Mouse (Mus musculus) midbrain, embryonic 15.5 days (tissue): ENCODE measurements around the gene Tmem131. TPM values are rescaled to one million over a fixed set of nuclear protein-coding genes. Genes with fewer than 3 reads are reported as not detected.
"Not testable (repeated sequence)": the region's sequence is repeated elsewhere in the genome, so short reads cannot be mapped to it uniquely, and the experiment has no call there.

Experiments
- ATAC-seq: fragments of 200-750 bp; cut with Nextera tagmentation; replicated peaks from 2 replicates; pipeline ENCODE4 v1.8.0; 2017; ENCODE audit warnings: moderate TSS enrichment
- H3K27ac ChIP-seq: fragments of 300-500 bp; sonication (generic); 2 replicates; pipeline ENCODE4 v1.5.1; 2015; ENCODE audit warnings: mild to moderate bottlenecking, inconsistent platforms
- H3K27me3 ChIP-seq: fragments of 300-500 bp; sonication (generic); replicated peaks from 2 replicates; pipeline ENCODE4 v1.6.1; 2015; ENCODE audit warnings: inconsistent platforms
- H3K36me3 ChIP-seq: fragments of 300-500 bp; sonication (generic); replicated peaks from 2 replicates; pipeline ENCODE4 v1.6.1; 2015; ENCODE audit warnings: inconsistent platforms
- H3K4me1 ChIP-seq: fragments of 300-500 bp; sonication (generic); 2 replicates; pipeline ENCODE4 v1.6.1; 2015; ENCODE audit warnings: inconsistent platforms
- H3K4me2 ChIP-seq: fragments of 300-500 bp; sonication (generic); 2 replicates; pipeline ENCODE4 v1.6.1; 2015; ENCODE audit warnings: inconsistent platforms, mild to moderate bottlenecking, moderate library complexity
- H3K4me3 ChIP-seq: fragments of 300-500 bp; sonication (generic); 2 replicates; pipeline ENCODE4 v1.5.1; 2015; ENCODE audit warnings: mild to moderate bottlenecking, inconsistent platforms
- H3K9ac ChIP-seq: fragments of 300-500 bp; sonication (generic); 2 replicates; pipeline ENCODE4 v1.6.1; 2015; ENCODE audit warnings: mild to moderate bottlenecking, inconsistent platforms
- H3K9me3 ChIP-seq: fragments of 300-500 bp; sonication (generic); 2 replicates; pipeline ENCODE4 v1.6.1; 2016; ENCODE audit warnings: inconsistent platforms
- WGBS: fragments of 180-500 bp; shearing (Covaris S2); methylation state at CpG from one replicate; pipeline ENCODE4 v1.1.7; 2015; ENCODE audit warnings: mixed read lengths; 5-methylcytosine and 5-hydroxymethylcytosine counted together
- polyA plus RNA-seq: library from polyadenylated mRNA; unstranded; fragments of >200 nt; fragmentation: Nextera tagmentation; extraction: Ambion mirVana; gene quantifications from 2 replicates; pipeline ENCODE4 v1.2.1, GENCODE M21; 2015

Tmem131 gene
- polyA plus RNA-seq, 1 experiment from 2014 or later: 14.8 TPM

DNA sequence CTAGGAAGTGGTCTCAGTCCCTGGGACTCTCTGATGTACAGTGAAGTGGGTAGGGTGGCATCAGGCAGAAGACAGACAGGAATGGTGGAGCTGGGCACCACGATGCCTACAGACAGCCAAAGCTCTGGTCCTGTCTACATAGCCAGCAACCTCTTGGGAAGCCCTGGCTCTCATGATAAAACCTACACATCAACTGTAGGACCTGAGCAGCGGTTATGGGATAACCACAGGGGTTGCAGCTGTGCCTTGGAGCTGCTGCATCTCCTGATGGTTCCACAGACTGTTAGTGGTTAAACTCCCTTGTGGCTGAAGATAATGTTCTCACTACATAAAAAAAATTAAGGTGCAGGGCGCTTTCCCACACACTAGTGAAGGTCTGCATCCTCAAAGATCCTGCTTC, 107.9 kb downstream of the Tmem131 start:
- H3K36me3 ChIP-seq: peaks cover 17% of the 10 kb centered on the region
- peaks cover 5% of the 10 kb centered on the region; the same call in 1 of the 2 replicates for H3K4me1 ChIP-seq
- no peak overlapping the region for H3K4me2 ChIP-seq
- no peak overlapping the region for H3K9ac ChIP-seq
- no peak for ATAC-seq
- H3K9me3 ChIP-seq: no peaks in the 10 kb centered on the region
- WGBS: 94% methylated on average over 3 of the region's 3 CpGs
- no peaks in the 10 kb centered on the region for H3K27me3 ChIP-seq
- no peak overlapping the region for H3K27ac ChIP-seq
- no peak overlapping the region for H3K4me3 ChIP-seq

DNA sequence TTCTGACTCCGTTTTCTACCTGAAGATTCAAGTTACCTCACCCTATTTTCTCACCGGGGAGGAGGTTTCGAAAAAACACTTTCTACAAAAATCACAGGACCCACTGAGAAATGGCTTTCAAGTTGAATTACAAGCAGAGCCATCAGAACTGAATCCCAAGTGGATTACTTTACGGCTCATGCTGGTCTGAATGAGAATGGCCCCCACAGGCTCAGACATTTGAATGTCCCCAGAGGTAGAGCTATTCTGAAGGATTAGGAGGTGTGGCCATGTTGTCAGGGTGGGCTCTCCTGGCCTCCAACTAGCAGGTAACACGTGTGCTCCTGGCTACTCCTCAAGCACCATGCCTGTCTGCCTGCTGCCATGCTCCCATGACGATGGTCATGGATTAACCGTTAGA, 109.4 kb downstream of the Tmem131 start:
- no peaks in the 10 kb centered on the region for H3K9me3 ChIP-seq
- H3K36me3 ChIP-seq: peaks cover 17% of the 10 kb centered on the region
- no peak overlapping the region for H3K4me2 ChIP-seq
- H3K9ac ChIP-seq: no peak overlapping the region
- WGBS: 81% methylated on average over 7 of the region's 7 CpGs
- H3K4me1 ChIP-seq: peaks cover 5% of the 10 kb centered on the region; the same call in 1 of the 2 replicates
- no peak for ATAC-seq
- no peak overlapping the region for H3K4me3 ChIP-seq
- no peaks in the 10 kb centered on the region for H3K27me3 ChIP-seq
- H3K27ac ChIP-seq: no peak overlapping the region

DNA sequence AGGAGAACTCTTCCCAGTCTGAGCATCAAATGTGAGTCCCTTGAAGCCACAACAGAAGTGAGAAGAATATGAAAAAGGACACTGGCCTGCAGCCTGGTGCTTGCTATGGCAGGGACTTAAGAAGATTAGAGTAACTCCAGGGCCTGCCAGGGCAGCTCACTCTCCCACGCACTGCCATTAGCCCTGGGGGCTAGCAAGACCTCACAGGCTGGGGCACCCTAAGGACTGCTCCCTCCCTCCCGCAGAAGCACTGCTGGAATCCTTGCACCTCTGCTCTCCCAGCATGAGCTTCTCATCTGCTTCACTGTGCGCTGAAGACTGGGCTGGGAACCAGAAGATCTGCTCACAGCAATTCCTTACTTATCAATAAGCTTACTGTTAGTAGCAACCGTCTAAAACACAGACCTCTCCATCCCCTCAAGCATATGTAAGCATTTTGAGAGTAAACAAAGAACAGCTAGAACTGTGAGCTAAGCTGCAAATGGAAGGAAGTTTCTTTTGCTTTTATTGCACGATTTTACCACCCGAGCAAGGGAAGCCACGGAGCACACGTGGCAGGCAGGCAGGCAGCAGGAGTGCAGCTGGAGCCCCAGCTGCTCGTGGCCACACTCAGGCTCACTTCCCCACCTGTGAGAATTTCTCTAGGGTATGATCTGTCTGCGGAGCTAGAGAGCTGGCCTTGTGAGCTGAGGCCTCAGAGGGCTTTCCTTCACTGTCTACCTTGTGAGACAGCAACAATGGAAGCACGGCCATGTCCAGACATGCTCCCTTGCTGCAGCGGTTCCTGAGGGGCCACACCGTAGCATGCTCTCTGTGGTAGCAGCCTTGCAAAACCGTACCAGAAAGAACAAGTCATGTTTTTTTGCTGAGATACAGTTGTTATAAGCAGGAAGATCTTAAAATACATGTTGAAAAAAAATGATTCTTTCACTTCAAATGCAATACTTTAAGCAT, 112.3 kb downstream of the Tmem131 start:
- H3K4me1 ChIP-seq: peaks cover 5% of the 10 kb centered on the region; the same call in 1 of the 2 replicates
- H3K9ac ChIP-seq: no peak overlapping the region
- ATAC-seq: no peak
- H3K27ac ChIP-seq: peak overlapping the region; percentile 53
- H3K9me3 ChIP-seq: no peaks in the 10 kb centered on the region
- 57% methylated on average over 14 of the region's 14 CpGs for WGBS
- H3K4me2 ChIP-seq: no peak overlapping the region
- peaks cover 30% of the 10 kb centered on the region for H3K36me3 ChIP-seq
- no peak overlapping the region for H3K4me3 ChIP-seq
- no peaks in the 10 kb centered on the region for H3K27me3 ChIP-seq

DNA sequence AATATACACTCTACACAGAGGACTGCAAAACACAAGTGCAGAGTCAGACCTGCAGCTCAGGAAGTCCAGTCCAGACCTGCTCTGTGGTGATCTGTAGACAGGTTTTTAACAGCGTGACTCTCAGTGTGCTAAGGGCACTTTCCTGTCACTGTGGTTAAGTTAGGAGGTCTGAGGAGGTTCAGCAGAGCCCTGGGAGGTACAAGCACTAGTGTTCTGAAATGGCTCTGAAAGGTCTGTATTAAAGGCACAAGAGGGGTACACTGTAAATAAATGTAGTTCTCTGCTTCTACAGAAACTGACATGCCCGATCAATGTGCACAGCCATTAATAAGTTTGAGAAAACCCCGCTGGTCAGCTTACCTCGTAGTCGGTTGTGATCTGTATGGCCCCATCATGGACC, 119.1 kb downstream of the Tmem131 start:
- H3K27ac ChIP-seq: no peak overlapping the region
- no peak overlapping the region for H3K4me3 ChIP-seq
- 97% methylated on average over 5 of the region's 5 CpGs for WGBS
- no peaks in the 10 kb centered on the region for H3K27me3 ChIP-seq
- H3K9me3 ChIP-seq: no peaks in the 10 kb centered on the region
- H3K4me1 ChIP-seq: no peaks in the 10 kb centered on the region
- no peak overlapping the region for H3K9ac ChIP-seq
- H3K4me2 ChIP-seq: no peak overlapping the region
- ATAC-seq: no peak
- H3K36me3 ChIP-seq: peaks cover 44% of the 10 kb centered on the region; the same call in 1 of the 2 replicates

DNA sequence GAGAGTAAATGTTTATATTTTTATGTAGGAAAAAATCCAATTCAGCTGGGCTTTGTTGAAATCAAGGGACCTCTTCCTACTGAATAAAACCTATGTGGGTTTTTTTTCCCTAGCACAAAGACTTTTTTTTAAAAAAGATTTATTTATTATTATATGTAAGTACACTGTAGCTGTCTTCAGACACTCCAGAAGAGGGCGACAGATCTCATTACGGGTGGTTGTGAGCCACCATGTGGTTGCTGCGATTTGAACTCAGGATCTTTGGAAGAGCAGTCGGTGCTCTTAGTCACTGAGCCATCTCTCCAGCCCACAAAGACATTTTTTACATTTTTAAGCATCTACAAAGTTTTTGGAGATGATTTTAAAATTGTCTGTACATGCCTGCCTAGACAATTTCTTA, 121.5 kb downstream of the Tmem131 start:
- not testable (repeated sequence) for H3K9me3 ChIP-seq, H3K4me3 ChIP-seq, H3K4me1 ChIP-seq, ATAC-seq, H3K27ac ChIP-seq, H3K9ac ChIP-seq, H3K27me3 ChIP-seq, H3K4me2 ChIP-seq
- peaks cover 50% of the 10 kb centered on the region for H3K36me3 ChIP-seq
- 87% methylated on average over 4 of the region's 4 CpGs for WGBS

DNA sequence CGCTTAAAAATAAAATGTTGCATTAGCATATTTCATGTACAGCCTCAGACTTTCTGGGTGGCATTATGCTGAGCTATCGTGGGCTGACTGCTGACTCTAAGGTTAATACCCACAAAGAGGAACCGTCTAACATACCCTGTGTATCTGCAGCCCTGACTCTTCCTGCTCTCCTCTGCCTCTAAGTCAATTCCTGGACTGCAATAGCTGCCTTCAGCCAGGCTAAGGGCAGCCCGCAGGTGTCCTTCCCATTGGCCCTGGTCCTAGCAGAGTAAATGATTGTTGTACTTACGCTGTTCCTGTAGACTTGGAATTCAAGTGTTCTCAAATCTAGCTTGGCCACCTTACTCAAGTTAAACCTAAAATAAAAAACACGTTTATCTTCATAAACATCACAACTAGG, 128.3 kb downstream of the Tmem131 start:
- Histone ChIP-seq H3K9me3 (no peaks in the 10 kb centered on the region), H3K4me3 (no peak overlapping the region), H3K27me3 (no peaks in the 10 kb centered on the region), H3K9ac (no peak overlapping the region), H3K4me2 (no peak overlapping the region), H3K4me1 (no peaks in the 10 kb centered on the region), H3K27ac (no peak overlapping the region), H3K36me3 (peaks cover 41% of the 10 kb centered on the region)
- ATAC-seq: no peak
- 90% methylated on average over 6 of the region's 6 CpGs for WGBS

DNA sequence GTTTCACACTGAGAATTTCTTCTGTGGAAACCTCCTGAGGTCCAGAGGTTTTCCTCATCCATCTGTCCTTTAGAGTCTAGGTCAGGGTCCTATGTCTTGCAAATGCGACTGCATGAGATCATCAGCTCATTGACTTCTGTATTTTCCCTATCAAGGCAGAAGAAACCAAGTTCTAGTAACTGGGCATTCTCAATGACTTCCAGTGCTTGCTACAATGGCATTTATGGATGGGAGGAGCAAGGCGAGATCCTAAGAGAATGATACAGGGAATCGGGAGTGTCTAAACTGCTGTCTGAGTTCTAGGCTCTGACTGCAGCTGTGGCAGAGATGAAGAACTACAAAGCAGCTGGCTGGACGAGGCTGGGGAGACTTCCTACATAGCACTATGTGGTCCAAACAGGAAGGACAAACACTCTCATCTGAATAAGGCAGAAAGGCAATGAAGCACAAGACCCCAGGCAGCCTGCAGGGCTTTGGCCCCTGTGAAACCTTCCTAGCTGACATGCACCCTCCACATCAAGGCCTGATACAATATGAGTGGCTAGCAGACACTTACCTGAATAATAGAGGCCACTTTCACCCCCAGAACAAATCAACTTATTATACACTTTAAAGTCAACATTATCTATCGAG, 129.1 kb downstream of the Tmem131 start:
- peaks cover 48% of the 10 kb centered on the region for H3K36me3 ChIP-seq
- no peak overlapping the region for H3K27ac ChIP-seq
- 85% methylated on average over 5 of the region's 5 CpGs for WGBS

DNA sequence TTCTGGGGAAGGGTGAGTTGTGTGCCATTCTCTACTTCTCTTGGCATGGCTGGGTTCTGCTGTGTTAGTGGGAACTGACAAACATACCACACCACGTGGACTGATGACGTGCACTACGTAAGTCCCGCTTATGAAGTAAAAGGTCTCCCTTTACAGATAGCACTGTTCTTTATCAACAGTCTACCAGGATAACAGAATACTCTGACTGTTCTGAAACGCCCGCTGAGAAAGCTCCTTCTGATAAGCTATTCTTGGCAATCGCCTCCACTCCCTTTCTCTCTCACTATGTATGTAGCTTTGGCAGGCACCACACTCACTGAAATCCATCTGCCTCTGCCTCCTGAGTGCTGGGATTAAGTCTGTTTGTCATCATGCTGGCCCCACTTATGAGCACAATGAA, 130.1 kb downstream of the Tmem131 start:
- H3K36me3 ChIP-seq: peaks cover 50% of the 10 kb centered on the region

More for the DNA sequence above, 129.1 kb downstream of the Tmem131 start:
- no peaks in the 10 kb centered on the region for H3K27me3 ChIP-seq
- no peaks in the 10 kb centered on the region for H3K4me1 ChIP-seq
- no peaks in the 10 kb centered on the region for H3K9me3 ChIP-seq
- no peak for ATAC-seq
- H3K4me3 ChIP-seq: no peak overlapping the region
- H3K9ac ChIP-seq: no peak overlapping the region
- no peak overlapping the region for H3K4me2 ChIP-seq

DNA sequence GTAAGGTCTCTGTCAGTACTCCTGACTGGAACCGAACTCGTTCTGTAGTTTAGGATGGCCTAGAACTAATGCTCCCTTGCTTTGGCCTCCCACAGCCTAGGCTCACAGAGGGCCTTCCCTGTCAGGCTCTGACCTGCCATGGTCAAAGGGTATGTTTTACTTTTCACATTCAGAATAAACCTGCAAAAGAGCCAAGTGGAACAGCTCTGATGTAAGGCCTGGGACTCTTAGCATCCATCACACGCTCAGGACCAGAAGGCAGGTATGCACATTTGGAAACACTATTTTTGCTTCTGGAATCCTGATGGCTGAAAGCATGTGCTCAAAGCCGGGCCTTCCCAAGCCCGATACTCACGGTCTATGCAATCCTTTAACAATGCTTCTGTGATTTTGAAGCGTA, 131.7 kb downstream of the Tmem131 start:
- Histone ChIP-seq H3K27ac (no peak overlapping the region), H3K9ac (no peak overlapping the region), H3K4me2 (no peak overlapping the region), H3K4me1 (no peaks in the 10 kb centered on the region), H3K4me3 (no peak overlapping the region), H3K27me3 (no peaks in the 10 kb centered on the region), H3K36me3 (peaks cover 56% of the 10 kb centered on the region), H3K9me3 (no peaks in the 10 kb centered on the region)
- ATAC-seq: no peak
- WGBS: 96% methylated on average over 7 of the region's 7 CpGs

More for the DNA sequence above, 130.1 kb downstream of the Tmem131 start:
- H3K9me3 ChIP-seq: no peaks in the 10 kb centered on the region
- no peak overlapping the region for H3K4me2 ChIP-seq
- no peaks in the 10 kb centered on the region for H3K27me3 ChIP-seq
- no peak overlapping the region for H3K27ac ChIP-seq
- H3K4me3 ChIP-seq: no peak overlapping the region
- WGBS: 87% methylated on average over 7 of the region's 7 CpGs
- no peak overlapping the region for H3K9ac ChIP-seq
- no peak for ATAC-seq
- H3K4me1 ChIP-seq: no peaks in the 10 kb centered on the region

DNA sequence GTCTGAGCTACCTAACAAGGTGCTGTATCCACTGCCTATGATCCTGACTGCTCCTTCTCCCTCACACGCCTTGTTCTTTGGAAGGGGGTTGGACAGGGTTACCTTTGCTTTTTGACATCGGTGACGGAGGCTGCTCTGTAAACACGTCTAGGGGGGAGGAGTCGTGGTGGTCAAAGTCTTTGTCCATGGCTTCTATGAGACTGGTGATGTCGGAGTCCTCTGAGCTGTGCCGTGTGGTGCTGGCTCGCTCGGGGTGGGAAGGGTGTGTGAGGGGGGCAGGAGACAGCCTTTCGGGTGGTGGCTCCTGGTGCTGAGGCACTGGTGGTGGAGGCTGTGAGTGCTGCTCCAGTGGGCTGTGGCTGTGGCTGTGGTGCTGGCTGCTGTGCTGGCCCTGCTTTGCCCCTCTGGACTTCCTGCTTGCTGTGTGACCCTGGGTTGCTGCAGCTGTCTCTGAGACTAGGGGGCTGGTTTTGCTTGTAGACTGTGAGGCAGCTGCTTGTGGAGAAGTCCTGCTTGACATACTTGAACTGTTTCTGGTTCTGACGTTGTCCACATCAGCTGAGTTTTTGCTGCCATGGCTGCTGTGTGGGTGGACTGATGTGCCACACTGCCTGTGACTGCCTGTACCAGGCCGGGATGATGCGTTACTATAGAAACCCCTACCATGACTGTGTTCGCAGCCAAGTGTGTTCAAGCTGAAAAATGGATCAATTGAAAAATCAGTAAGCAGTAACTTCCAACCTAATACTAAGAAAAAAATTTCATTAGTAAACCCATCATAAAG, 135.5 kb downstream of the Tmem131 start:
- Histone ChIP-seq H3K27ac (no peak overlapping the region), H3K4me2 (no peak overlapping the region), H3K4me3 (no peak overlapping the region), H3K27me3 (no peaks in the 10 kb centered on the region), H3K9ac (no peak overlapping the region), H3K36me3 (peaks cover 72% of the 10 kb centered on the region), H3K9me3 (no peaks in the 10 kb centered on the region), H3K4me1 (no peaks in the 10 kb centered on the region)
- 95% methylated on average over 14 of the region's 14 CpGs for WGBS
- ATAC-seq: no peak

DNA sequence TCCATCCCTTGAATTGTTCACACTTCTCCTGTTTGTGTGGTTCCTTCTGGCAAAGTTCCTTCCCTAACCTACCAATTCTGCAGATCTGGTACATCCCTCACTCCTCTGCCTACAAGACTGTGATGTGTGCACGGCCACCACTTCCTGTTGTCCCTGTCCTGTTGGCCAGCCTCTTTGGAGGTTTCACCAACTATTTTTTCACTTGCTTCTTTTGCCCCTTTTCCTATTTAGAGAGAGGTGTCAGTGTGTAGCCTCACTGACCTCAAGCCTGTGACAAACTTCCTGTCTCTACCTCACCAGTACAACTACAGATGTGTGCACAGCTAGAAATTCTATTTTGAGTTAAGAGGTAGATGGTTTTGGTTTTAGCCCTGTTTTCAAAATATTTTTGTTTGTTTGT, 136.4 kb downstream of the Tmem131 start:
- H3K36me3 ChIP-seq: peaks cover 76% of the 10 kb centered on the region
- no peaks in the 10 kb centered on the region for H3K4me1 ChIP-seq
- no peak overlapping the region for H3K27ac ChIP-seq
- no peaks in the 10 kb centered on the region for H3K9me3 ChIP-seq
- H3K9ac ChIP-seq: no peak overlapping the region
- no peak overlapping the region for H3K4me2 ChIP-seq
- no peaks in the 10 kb centered on the region for H3K27me3 ChIP-seq
- WGBS: 88% methylated on average over 1 of the region's 1 CpGs
- ATAC-seq: no peak
- H3K4me3 ChIP-seq: no peak overlapping the region
